Mouse (Mus musculus) regulatory T cell (primary cell): ENCODE measurements around the gene Psmg4.

Source experiments
- in situ Hi-C: fragments of 300-600 bp; cut with MboI, MseI; formaldehyde crosslinking; loops from one replicate; pipeline ENCODE4 v1.15.1; 2025; ENCODE audit warnings: high pct_unique_total_duplicates

The Psmg4 gene

DNA sequence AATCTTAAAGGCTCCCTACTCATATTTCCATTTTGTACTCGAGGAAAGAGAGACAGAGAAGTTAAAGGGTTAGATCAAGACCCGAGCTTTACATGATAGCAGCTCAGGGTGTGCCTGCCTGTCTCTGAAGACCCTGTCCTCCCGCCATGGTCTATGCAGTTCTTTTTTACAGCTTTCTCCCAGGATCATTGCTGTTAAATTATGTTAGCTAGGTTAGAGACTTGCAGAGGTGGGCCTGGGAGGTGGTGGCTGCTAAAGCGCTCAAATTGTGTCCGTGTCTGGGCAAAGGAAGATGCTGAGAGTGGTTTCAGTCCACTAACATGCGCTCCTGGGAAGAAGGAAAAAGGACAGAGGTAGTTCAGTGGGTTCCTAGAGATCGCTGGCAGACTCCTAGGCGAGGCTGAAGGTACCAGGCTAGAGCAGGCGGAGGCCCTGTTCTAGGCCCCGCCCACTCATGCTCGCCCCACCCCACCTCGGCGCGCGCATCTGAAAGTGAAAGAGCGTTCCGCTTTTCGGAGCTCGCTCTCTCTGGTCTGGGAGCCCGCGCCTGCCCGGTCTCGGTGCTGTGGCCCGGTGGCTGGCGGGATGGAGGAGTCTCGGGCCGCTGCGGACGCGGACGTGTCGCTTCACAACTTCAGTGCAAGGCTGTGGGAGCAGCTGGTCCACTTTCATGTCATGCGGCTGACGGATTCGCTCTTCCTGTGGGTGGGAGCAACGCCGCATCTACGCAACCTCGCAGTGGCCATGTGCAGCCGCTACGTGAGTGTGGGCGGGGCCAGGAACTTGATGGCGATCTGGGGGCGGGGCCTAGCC lies at the start of gene Psmg4:
Psmg4 (plus strand) TSS at position 474 of the 813 bp plus-strand sequence.
- in situ Hi-C loops, result no loop called here

DNA sequence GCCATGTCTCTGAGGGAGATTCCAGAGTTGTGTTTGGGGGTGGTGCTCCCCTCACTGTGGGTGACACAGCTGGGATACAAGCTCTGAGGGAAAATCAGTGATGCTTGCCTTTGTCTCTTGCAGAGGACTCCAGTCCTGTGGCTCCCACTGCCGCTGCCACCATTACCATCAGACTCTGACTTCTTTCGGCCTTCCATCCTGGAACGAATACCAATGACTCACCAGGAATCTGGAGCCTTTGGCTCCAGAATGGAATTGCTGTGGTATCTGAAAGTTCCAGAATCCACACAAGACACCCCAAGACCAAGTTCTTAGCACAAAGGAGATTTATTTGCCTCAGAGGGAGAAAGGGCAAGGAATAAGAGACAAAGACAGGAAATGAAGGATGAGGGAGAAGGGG lies 49.7 kb upstream of the Psmg4 start:
- in situ Hi-C loops, result no loop called here

DNA sequence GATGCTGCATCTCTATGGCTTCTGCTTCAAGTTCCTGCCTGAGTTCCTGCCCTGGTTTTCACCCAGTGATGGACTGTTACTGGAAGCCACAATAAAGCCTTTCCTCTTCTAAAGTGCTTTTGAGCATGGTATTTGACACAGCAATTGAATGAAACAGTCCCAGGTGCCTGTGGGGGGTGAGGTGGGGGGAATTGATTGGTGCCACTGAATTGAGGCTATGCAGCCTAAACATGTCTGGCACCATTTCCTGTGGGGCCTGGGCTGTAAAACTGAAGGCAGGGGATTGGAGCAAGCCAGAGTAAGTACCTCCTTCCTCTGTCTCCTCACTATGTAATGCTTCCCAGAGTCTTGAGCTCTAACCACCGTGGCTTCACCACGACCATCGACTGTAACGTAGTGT lies 48.1 kb upstream of the Psmg4 start:
- in situ Hi-C loops, result no loop called here

DNA sequence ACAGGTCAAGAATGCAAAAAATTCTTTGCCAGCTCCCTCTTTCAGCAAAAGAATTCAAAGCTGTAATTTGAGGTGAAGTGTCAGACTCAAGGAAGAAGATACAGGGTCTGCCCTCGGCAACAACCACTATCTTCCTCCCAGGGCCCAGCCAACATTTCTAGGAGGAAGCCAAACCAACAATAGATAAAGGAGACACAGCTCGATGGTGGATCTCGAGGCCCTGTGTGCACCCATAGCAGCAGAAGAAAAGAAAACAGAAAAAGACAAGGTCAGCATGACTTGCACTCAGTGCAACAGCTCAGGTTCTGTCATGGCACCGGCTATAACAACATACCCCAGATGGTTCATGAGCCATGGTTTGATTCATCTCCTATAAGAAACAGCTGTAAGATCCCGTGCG lies 46.3 kb upstream of the Psmg4 start:
- in situ Hi-C loops, result no loop called here

DNA sequence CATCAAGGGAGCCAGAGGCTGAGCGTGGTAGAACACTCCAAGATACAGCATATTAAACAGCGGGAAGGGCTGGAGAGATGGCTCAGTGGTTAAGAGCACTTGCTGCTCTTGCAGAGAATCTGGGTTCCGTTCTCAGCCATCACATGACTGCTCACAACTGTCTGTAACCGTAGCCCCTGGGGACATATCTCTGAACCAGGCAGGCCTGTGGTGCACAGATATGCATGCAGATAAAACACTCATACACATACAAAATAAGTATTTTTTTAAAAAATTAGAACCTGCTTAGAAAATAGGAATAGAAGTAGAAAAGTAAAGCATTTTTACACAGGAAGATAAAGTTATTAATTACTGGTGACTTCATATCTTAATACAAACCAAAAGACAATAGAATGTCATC lies 43.9 kb upstream of the Psmg4 start:
- in situ Hi-C loops, result no loop called here

DNA sequence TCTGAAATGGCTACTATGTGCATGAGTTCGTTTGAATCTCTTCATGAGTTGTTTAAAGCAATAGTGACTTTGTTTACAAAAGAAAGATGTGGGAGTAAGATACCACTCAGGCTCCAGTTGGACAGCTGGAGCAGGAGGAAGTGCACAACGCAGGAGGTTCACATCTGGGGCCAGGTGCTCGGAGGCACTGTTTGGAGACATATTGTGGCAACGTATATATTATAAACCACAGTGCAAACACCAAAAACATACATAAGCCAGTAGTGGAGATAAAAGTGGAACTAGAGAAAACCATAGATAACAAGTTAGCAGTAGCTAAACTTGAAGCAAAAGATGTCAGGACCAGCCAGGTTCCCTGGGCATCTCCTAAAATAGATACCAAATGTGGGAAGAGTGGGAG lies 43.4 kb upstream of the Psmg4 start:
- in situ Hi-C loops, result no loop called here

DNA sequence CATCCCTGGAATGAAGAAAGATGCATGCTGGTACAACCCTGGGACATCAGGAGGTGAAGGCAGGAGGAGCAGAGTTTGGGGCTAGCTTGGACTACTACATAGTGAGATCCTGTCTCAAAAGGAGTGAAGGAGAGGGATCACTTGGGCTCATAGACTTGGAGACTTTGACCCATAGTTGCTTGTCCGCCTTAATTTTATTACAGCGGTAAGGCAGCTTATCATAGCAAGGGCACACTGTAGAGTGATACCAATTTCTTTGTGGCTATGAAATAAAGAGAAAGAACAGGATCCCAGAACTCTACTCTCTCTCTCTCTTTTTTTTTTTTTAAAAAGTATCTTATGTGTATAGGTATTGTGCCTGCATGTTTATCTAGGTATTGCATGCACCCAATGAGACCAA lies 42.2 kb upstream of the Psmg4 start:
- in situ Hi-C loops, result no loop called here

DNA sequence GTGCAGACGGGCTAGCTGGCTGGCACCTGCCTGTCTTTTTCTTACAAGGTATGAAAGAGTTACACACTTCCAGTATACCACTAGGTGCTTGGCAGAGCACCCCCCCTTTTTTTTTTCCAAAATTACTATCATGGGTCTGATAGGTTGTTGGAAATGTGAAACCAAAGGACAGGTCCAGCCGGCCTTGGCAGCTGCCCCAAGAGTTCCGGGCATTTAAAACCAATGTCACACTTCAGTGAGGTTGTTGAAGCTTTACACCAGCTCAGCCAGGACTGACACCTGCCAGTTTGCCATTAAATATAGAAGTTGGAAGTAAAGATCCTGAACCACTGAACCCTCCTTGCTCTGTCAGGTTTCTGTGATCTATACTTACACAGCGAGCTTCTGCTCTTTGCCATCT lies 37.1 kb upstream of the Psmg4 start:
- in situ Hi-C loops, result no loop called here

DNA sequence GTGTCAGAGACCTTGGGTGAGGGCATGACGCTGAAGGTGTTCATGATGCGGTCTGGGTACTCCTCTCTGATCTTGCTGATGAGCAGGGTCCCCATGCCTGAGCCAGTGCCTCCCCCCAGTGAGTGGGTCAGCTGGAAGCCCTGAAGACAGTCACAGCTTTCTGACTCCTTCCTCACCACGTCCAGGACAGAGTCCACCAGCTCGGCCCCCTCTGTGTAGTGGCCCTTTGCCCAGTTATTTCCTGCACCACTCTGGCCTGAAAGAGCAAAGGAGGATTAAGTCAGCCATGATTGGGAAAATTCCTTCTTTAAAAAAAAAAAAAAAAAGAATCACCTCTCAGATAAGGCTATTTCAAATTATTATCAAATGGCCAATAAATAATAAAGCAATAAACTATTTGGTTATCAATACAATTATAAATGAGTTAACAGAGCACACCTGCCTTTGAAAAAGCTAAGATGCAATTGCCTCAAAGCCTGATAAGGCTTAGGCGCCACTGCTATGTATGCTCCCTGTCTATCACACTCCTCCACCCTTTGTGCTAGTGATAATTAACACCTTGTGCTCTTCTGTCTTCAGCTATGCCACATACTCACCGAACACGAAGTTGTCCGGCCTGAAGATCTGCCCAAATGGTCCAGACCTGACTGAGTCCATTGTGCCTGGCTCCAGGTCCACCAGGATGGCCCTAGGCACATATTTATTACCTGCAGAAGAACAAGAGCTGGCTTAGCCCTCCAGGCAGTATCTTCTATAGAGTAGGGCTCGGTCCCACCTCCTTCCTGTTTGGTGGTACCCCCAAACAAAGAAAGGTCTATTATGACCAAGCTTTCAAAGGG lies 34.3 kb upstream of the Psmg4 start:
- in situ Hi-C loops, result no loop called here

DNA sequence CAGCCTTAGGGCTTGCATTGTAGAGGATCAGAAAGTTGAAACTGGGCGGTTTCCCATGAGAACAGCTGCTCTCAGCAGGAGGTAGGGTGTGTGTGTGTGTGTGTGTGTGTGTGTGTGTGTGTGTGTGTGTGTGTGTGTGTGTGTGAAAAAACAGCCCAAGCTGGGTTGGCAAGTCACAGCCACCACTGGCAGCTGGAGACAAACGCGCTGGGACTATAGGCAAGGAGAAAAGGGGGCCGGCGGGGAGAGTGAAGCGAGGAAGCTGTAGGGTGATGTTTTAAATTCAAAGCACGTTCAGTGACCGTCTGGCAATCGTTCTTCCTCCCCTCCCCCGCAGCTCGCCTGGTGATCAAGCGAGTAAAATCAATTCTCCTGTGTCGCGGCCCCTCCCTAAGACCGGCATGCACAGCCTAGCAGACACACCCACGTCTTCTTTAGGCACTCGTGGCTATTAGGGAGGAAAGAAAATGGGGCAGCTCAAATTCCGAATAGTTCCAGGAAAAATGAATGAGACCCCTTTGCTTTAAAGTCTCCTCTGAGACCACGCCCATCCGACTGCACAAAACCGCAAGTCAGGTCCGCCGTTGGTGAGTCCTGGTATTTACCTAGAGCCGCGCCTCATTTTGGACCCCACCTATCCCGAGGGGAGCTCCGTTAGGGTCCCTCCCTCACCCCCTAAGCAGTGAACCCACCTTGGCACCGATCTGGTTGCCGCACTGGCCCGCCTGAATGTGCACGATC lies 33.1 kb upstream of the Psmg4 start:
- in situ Hi-C loops, result loop anchor here (5.0 to 10.0 kb wide), 2 partner anchors 77 to 1615 kb away; no protein-coding TSS in a partner anchor

DNA sequence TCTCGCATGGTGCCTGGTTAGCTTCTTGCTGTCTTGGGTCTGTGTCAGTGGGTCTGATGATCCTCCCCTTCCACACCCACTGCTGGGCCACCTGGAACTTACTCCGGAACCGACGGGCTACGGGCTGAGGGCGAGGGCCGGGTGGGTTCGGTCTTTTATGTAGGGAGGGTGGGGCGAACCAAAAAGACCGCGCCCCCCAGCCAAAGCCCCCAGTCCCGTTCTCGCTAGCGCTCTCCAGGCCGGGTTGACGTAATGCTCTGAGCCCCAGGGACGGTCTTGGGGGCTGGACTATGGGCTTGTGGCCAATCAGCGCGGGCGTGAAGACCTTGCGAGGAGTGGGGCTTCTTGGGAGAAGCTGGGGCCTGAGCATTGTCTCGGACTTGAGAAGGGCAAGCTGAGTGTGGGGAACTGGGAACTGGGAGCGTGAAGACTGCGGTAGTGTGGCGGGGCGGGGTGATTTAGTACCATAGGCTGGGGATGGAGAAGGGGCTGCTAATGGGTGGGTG lies 32.5 kb upstream of the Psmg4 start, which contains the start of gene Tubb2b:
Tubb2b (minus strand) TSS at position 241 of the 506 bp plus-strand sequence.
- in situ Hi-C loops, result loop anchor here (5.0 to 10.0 kb wide), 2 partner anchors 78 to 1615 kb away; no protein-coding TSS in a partner anchor

DNA sequence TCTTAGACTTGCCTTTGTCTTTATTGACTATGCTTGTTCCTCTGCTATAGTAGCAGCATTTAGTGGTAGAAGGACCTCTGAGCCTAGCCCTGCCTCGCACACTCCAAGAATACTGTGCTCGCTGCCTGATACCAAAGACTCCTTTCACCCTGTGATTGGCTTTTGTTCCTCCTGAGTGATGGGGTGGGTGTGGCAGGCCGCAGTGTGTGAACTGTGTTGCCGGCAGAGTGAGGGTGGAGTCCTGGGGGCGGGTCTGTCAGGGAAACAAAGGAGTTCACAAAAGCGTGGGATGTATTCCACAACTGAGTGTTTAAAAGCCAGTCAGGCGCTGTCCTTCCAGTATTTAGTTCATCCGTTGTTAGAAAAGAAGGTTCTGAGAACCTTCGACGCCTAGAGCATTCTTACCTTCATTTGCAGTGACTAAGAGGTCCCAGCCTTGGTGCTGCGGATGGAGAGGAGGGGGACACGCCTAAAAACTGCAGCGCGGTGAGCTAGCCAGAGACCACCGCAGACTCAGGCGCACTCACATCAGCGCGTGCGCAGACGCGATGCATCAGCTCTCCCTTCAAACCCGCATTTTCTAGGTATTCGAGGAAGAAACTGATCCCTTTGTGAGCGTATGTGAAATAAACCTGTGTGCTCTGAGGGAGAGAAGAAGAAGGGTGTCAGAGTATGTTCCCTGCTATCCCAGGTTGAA lies 31.6 kb upstream of the Psmg4 start:
- in situ Hi-C loops, result loop anchor here (5.0 to 10.0 kb wide), 2 partner anchors 79 to 1614 kb away; no protein-coding TSS in a partner anchor

DNA sequence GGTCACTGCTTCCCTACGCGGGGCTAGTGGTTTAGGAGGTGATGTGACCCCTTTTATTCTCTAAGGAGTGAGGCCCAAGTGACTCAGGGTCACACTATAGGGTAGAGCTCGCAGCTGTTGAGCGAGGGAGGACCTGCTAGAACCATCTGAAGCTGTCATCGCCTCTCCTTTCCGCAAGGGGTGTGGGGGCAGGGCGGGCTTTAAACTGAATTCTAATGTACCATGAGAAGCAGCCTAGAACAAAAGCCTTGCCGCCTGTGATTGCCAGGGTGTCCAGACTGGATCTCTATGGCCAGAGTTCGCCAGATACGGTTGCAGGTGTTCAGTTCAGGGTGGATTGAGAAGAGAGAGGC lies 31.1 kb upstream of the Psmg4 start:
- in situ Hi-C loops, result loop anchor here (5.0 to 10.0 kb wide), 2 partner anchors 79 to 1613 kb away; no protein-coding TSS in a partner anchor

DNA sequence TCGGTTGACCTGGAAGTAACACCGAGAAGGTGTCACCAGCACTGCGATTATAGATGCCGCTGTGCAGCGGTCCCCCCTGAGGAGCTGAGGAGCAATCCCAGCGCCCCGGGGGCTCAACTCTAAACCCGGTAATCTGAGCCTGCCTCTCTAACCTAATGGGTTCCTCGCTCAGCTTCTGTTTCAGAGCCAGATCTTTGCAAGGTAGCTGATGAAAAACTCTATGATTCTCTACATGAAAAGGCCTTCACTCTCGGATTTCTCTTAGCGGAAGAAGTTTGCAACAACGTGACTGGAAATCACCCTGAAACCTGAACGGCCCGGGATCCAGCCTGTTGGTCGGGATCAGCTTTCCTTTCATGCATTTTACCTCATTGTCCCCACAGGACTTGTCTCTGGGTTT lies 30.5 kb upstream of the Psmg4 start:
- in situ Hi-C loops, result loop anchor here (5.0 to 10.0 kb wide), 2 partner anchors 80 to 1613 kb away; no protein-coding TSS in a partner anchor

DNA sequence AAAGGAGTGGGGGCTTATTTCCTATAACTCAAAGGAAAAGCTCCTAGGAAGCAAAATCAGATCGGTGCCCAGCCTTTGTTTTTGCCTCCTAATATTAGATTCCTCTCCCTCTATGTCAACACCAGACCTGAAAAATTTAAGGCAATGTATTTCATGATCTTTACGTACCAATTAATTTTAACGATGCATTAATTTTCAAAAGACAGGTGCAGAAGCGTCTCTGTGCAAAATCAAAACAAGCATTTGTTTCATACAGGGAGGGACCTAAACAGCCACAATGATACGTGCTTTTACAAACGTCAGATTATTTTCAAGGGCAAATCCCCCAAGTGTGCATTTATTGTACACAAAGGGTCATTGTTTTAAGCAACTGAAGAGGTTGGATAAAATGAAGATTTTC lies 29.9 kb upstream of the Psmg4 start:
- in situ Hi-C loops, result loop anchor here (5.0 to 10.0 kb wide), 2 partner anchors 81 to 1612 kb away; no protein-coding TSS in a partner anchor

DNA sequence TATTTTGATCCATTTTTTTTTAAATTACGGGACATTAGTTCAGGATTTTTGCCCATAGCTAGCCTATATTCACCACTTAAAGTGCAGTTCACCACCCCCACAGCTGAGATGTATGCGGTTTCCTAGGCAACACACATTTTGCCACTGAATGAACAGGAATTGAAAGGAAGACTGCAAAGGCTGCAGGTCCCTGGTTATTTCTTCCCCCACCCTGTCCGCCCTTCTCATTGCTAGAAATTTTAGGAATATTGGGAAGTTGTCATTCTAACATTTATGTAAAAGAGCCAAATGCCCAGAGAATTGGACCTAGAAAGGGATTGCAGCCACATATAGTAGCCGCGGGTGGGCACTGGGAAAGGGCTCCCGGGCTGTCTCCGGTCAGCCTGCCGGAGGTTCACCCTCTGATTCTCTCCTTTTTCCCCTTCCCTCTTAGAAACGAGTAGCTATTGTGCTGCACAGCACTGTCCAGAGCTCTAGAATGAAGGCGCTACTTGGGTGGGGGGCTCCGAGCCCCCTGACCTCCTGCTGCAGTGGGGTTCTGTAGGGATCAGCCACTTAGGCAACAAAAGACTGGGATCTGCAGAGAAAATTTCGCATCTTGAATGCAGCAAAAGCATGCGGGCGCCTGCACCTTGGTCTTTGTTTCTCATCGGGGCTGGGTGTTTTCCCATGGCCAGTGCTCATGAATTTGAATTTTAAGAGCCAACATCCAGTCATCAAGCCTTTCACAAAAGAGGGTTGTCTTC lies 29.3 kb upstream of the Psmg4 start:
- in situ Hi-C loops, result loop anchor here (5.0 to 10.0 kb wide), 2 partner anchors 81 to 1611 kb away; no protein-coding TSS in a partner anchor

DNA sequence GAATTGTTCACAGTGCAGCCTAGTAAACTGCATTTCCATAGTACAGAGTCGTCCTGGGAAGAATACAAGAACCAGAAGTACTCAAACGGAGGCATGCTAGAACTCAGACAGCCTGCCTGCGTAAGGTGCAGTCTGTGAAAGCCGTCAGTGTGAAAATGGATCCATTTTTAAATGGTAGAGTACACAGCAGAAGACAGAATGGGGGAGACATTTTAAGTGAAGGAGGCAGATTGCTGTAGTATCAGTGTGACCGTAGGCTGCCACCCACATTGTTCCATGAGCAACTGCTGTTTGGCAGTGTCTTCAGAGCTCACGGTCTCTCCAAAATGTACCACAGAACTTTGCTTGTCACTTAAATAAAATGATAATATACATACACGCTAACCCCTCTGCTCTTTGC lies 28.5 kb upstream of the Psmg4 start:
- in situ Hi-C loops, result loop anchor here (5.0 to 10.0 kb wide), 2 partner anchors 82 to 1611 kb away; no protein-coding TSS in a partner anchor

DNA sequence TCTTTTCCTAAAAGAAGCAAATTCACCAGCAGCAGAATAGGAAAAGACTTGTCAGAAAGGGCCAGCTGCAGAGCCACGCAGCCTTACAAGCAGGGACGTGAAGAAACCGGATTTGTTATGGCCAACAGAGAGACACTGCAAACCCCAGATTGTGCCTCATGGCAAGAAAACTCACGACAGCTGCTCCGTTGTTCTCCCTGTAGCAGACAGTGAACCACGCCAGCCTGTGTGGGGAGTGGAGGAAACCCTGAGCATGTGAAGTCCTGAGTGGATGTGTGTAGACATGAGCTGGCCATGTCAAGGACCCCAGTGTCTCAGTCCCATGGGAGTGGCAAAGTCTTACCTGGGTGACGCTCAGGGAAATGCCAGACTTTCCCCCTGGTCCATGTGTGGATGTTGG lies 26.2 kb upstream of the Psmg4 start:
- in situ Hi-C loops, result loop anchor here (5.0 to 10.0 kb wide), 2 partner anchors 59 to 1608 kb away; partner anchors contain the start of gene Tubb2a

DNA sequence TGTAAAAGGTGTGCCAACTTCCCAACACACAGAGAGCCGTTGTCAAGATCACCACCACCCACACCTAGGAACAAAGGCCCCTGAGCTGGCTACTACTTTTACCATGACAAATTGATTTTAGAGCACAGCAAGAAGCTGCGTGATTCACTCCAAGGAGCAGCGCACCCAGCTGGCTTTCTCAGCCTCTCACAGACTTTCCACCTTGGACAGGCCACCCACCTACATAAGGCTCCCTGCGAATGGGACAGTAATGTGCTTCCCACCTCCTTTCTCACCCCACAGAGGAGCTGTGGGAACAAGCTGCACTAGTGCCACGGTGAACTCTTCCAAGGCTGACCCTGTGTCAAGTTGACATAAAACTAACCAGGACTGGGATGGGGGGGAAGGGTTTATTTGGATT lies 19.4 kb upstream of the Psmg4 start:
- in situ Hi-C loops, result no loop called here

DNA sequence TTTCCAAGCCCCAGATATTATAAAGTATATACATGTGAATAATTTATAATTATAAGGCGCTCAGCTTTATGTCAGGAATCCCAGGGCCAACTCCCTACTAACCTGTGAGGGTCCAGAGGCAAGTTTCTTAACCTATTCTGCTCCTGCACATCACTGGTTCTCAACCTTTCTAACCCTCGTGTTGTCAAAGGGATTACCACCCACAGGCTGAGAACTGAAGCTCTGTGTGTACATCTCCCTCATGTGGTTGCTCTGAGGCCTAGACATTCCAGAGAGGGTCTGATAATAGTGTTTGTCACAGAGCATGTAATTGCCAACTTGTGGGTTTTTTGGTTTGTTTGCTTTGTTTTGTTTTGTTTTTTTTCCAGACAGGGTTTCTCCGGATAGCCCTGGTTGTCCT lies 15.8 kb upstream of the Psmg4 start:
- in situ Hi-C loops, result no loop called here
